Mouse (Mus musculus): ENCODE data around the gene Rgs8. TPM values are rescaled to one million over a fixed set of nuclear protein-coding genes. Genes with fewer than 3 reads are reported as not detected.

Rgs8 gene
- total and polyA plus RNA-seq, 2 experiments from 2014 or later, result 14.1 to 23.9 TPM

DNA sequence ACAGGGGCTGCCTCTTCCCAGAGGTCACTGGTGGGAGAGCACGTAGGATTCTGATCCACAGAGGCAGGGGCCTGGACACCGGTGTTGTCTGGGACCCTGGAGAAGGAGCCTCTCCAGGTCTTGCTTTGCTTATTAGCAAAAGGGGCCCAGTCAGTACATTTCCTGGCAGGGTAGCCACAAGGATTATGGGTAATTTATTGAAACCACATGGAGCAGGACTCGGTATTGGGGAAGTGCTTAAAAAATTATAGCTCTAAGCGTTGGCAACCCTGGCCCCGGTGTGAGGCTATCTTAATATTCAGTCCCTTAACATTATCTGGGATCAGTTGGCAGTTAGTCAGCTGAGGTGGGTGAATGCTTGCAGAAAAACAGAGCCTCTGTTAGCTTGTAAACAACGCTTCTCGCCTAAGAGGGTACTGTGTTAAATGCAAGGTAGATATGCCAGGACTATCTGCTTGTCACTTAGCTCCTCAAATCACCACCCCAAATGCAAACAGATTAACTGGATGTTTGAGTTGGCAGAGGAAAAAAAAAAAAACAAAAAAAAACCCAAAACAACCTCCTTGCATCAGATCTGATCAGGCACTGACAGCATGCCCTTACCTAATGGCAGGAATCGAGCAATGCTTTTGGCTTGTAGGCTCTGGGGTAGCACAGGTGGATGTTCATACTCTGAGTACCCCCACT lies 49.5 kb downstream of the Rgs8 start:
- H3K4me3 ChIP-seq (ENCODE audit: low read length), result no peak overlapping the region
- H3K27me3 ChIP-seq (ENCODE audit: insufficient read depth, low read length), result no peaks in the 10 kb centered on the region
- peaks cover 12% of the 10 kb centered on the region for H3K4me1 ChIP-seq (ENCODE audit: insufficient read depth, low read length)
- H3K9me3 ChIP-seq (ENCODE audit: low read length), result no peaks in the 10 kb centered on the region
- H3K36me3 ChIP-seq (ENCODE audit: insufficient read depth, low read length), result no peaks in the 10 kb centered on the region
- ATAC-seq, result no peak
- 77% methylated on average over 8 of the region's 8 CpGs for WGBS
- TF ChIP-seq CTCF (IDR thresholded peaks at IDR 0.05; ENCODE audit: low read depth), result no peak
- no peak overlapping the region for H3K9ac ChIP-seq (replicated peaks; ENCODE audit: low read length)
- DNase-seq (ENCODE audit: low spot score), result no peak
- H3K27ac ChIP-seq, result no peak overlapping the region
- H3K4me2 ChIP-seq (ENCODE audit: low read depth, low read length), result no peak overlapping the region

DNA sequence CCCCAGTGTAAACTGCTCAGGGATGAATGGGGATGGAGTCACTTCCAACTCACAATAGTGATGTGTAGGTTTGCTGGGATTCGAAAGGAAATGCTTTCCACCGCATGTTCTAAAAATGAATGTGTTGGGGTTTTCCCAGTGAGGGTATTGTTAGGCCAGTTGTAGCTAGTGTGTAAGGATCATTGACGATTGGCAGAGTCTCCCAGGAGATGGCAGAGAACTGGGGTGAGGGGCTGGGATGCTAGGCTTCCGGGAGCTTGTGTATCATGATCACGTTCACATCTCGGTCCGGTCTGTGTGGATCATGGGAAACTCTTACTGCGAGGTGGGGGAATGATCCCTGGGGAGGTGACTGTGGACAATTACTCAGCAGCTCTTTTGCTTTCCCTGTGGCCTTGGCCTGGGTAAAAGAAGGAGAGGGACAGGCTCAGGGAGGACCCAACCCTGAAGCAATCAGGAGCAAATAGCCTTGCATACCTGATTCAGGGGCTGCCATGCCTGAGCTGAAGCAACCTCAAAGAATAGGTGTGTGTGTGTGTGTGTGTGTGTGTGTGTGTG lies 50.1 kb downstream of the Rgs8 start:
- no peak for DNase-seq (ENCODE audit: low spot score)
- no peak overlapping the region for H3K4me3 ChIP-seq (ENCODE audit: low read length)
- H3K27ac ChIP-seq, result 0 out of 2 replicates have a peak overlapping the region, but pooled peaks have one; percentile 1
- H3K36me3 ChIP-seq (ENCODE audit: insufficient read depth, low read length), result no peaks in the 10 kb centered on the region
- no peak for TF ChIP-seq CTCF (IDR thresholded peaks at IDR 0.05; ENCODE audit: low read depth)
- peaks cover 12% of the 10 kb centered on the region for H3K4me1 ChIP-seq (ENCODE audit: insufficient read depth, low read length)
- no peaks in the 10 kb centered on the region for H3K9me3 ChIP-seq (ENCODE audit: low read length)
- 0 out of 2 replicates have a peak, but pooled peaks have one; percentile 6 for ATAC-seq
- no peaks in the 10 kb centered on the region for H3K27me3 ChIP-seq (ENCODE audit: insufficient read depth, low read length)
- H3K9ac ChIP-seq (replicated peaks; ENCODE audit: low read length), result no peak overlapping the region
- WGBS, result 41% methylated on average over 8 of the region's 8 CpGs
- no peak overlapping the region for H3K4me2 ChIP-seq (ENCODE audit: low read depth, low read length)

- Histone ChIP-seq H3K4me1 (ENCODE audit: insufficient read depth, low read length) (peaks cover 12% of the 10 kb centered on the region), H3K27me3 (ENCODE audit: insufficient read depth, low read length) (no peaks in the 10 kb centered on the region), H3K4me3 (ENCODE audit: low read length) (no peak overlapping the region), H3K4me2 (ENCODE audit: low read depth, low read length) (peak overlapping the region; percentile 31), H3K9ac (replicated peaks; ENCODE audit: low read length) (no peak overlapping the region), H3K9me3 (ENCODE audit: low read length) (no peaks in the 10 kb centered on the region), H3K36me3 (ENCODE audit: insufficient read depth, low read length) (no peaks in the 10 kb centered on the region), H3K27ac (0 out of 2 replicates have a peak overlapping the region, but pooled peaks have one; percentile 1)
- DNase-seq (ENCODE audit: low spot score) (peak; percentile 82), ATAC-seq (peak; percentile 86)
- 6% methylated on average over 12 of the region's 12 CpGs for WGBS
- TF ChIP-seq CTCF (IDR thresholded peaks at IDR 0.05; ENCODE audit: low read depth), result no peak
These were observed 50.7 kb downstream of the Rgs8 start for GRCm38 (mm10) chr1:153703445-153703991.

DNA sequence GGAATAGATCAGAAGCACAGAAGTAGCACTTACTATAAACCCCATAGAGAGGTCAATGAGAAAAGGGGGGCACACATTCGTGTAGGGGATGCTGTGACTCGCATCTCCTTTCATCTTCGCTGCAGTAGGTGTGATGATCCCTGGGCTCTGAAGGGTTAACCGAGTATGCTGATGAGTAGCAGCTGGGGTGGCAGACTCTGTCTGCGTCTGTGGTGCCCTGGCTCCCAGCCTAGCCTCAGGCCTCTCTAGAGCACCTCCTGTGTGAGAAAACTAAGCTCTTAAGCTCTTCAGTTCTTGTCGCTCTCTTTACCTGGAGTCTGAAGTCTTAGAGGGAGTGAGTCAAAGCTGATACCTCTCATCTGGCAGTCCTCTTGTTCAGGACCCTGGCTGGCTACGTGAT lies 51.3 kb downstream of the Rgs8 start:
- peak; percentile 54; the same call in 1 of the 2 replicates for ATAC-seq
- Histone ChIP-seq H3K9ac (replicated peaks; ENCODE audit: low read length) (no peak overlapping the region), H3K9me3 (ENCODE audit: low read length) (no peaks in the 10 kb centered on the region), H3K4me2 (ENCODE audit: low read depth, low read length) (0 out of 2 replicates have a peak overlapping the region, but pooled peaks have one; percentile 31), H3K4me1 (ENCODE audit: insufficient read depth, low read length) (peaks cover 12% of the 10 kb centered on the region), H3K27me3 (ENCODE audit: insufficient read depth, low read length) (no peaks in the 10 kb centered on the region), H3K4me3 (ENCODE audit: low read length) (no peak overlapping the region), H3K27ac (no peak overlapping the region), H3K36me3 (ENCODE audit: insufficient read depth, low read length) (no peaks in the 10 kb centered on the region)
- TF ChIP-seq CTCF (IDR thresholded peaks at IDR 0.05; ENCODE audit: low read depth), result no peak
- DNase-seq (ENCODE audit: low spot score), result peak; percentile 60
- 22% methylated on average over 7 of the region's 7 CpGs for whole genome bisulfite sequencing

GRCm38 (mm10) chr1:153704996-153705395 lies 52.2 kb downstream of the Rgs8 start:
- DNase-seq (ENCODE audit: low spot score), result peak; percentile 49
- Histone ChIP-seq H3K36me3 (ENCODE audit: insufficient read depth, low read length) (no peaks in the 10 kb centered on the region), H3K4me2 (ENCODE audit: low read depth, low read length) (no peak overlapping the region), H3K9me3 (ENCODE audit: low read length) (no peaks in the 10 kb centered on the region), H3K4me3 (ENCODE audit: low read length) (no peak overlapping the region), H3K27me3 (ENCODE audit: insufficient read depth, low read length) (no peaks in the 10 kb centered on the region), H3K27ac (no peak overlapping the region), H3K4me1 (ENCODE audit: insufficient read depth, low read length) (peaks cover 12% of the 10 kb centered on the region), H3K9ac (replicated peaks; ENCODE audit: low read length) (no peak overlapping the region)
- TF ChIP-seq CTCF (IDR thresholded peaks at IDR 0.05; ENCODE audit: low read depth), result no peak
- peak; percentile 34 for ATAC-seq
- WGBS, result 33% methylated on average over 3 of the region's 3 CpGs

- Histone ChIP-seq H3K27me3 (ENCODE audit: insufficient read depth, low read length) (no peaks in the 10 kb centered on the region), H3K36me3 (ENCODE audit: insufficient read depth, low read length) (no peaks in the 10 kb centered on the region), H3K27ac (no peak overlapping the region), H3K4me2 (ENCODE audit: low read depth, low read length) (no peak overlapping the region), H3K4me3 (ENCODE audit: low read length) (no peak overlapping the region), H3K9ac (replicated peaks; ENCODE audit: low read length) (no peak overlapping the region), H3K9me3 (ENCODE audit: low read length) (no peaks in the 10 kb centered on the region), H3K4me1 (ENCODE audit: insufficient read depth, low read length) (peaks cover 3% of the 10 kb centered on the region; the same call in 1 of the 2 replicates)
- ATAC-seq (no peak), DNase-seq (ENCODE audit: low spot score) (no peak)
- WGBS, result 90% methylated on average over 5 of the region's 5 CpGs
- TF ChIP-seq CTCF (IDR thresholded peaks at IDR 0.05; ENCODE audit: low read depth), result no peak
These were observed 55.8 kb downstream of the Rgs8 start for GRCm38 (mm10) chr1:153708626-153709025.

Data from hindbrain, postnatal 0 days (tissue).